Mouse (Mus musculus): ENCODE measurements around the gene Fam129b. TPM values are rescaled to one million over a fixed set of nuclear protein-coding genes. Genes with fewer than 3 reads are reported as not detected.

The Fam129b gene
- total and polyA plus RNA-seq, 3 experiments, result 17.5 to 20.0 TPM; not detected in 1

DNA sequence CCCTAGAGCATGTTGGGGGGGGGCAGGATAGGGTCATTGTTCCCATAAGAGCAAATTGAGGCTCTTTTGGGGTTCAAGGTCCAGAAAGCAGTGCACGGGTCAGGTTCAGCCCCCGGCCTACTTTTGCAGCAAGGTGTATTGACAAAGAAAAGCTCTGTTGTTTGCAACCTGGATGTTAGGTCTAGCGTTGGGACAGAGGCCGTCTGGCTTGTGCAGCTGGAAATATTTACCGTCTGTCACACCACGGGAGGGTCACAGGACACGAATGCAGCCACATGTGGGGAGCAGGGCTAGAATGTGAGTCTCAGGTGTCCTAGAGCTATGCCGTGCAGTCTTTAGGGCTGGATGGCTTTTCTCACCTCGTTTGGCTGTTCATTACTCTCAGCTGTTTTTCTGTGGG is 42.5 kb downstream of the Fam129b start (continued):
- no peak for TF ChIP-seq POLR2AphosphoS2 (IDR thresholded peaks at IDR 0.05; ENCODE audit: low read length)

DNA sequence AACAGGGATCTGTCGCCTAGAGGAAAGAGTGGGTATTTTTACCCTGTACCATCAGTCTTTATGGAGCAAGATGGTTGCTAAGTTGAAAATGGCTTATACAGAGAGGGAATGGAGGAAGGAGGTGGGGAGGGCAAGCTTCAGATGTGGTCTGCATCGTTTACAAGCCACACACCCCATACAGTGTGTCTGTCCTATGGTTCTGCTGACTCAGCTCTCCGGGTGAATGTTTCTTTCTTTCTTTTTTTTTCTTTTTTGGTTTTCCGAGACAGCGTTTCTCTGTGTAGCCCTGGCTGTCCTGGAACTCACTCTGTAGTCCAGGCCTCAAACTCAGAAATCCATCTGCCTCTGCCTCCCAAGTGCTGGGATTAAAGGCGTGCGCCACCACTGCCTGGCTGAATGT is 45.3 kb downstream of the Fam129b start:
- Histone ChIP-seq H3K4me3 (ENCODE audit: control insufficient read depth in 1 of 2, insufficient read depth in 1 of 2, low read depth in 2 of 2, low read length in 2 of 2) (no peak overlapping the region), H3K27ac (ENCODE audit: control insufficient read depth, low read depth, low read length) (no peak overlapping the region), H3K27me3 (ENCODE audit: control insufficient read depth in 1 of 2, insufficient read depth in 2 of 2, low read length in 2 of 2) (no peaks in the 10 kb centered on the region), H3K4me1 (ENCODE audit: control insufficient read depth in 1 of 2, insufficient read depth in 2 of 2, low read length in 2 of 2) (peaks cover 0 to 12% of the 10 kb centered on the region in 2 experiments; a peak in 2 of 4 replicates), H3K9ac (ENCODE audit: control insufficient read depth, low read depth, low read length, poor library complexity, severe bottlenecking) (no peak overlapping the region), H3K9me3 (replicated peaks; ENCODE audit: insufficient read depth, low read length) (no peaks in the 10 kb centered on the region), H3K79me2 (ENCODE audit: control insufficient read depth, insufficient read depth, low read length, poor library complexity) (no peaks in the 10 kb centered on the region), H3K36me3 (ENCODE audit: control insufficient read depth in 1 of 2, insufficient read depth in 2 of 2, low read length in 2 of 2) (peaks cover 0 to 5% of the 10 kb centered on the region in 2 experiments; a peak in 2 of 4 replicates)
- DNase-seq (ENCODE audit: low read depth, low spot score), result no peak
- TF ChIP-seq MYC (IDR thresholded peaks at IDR 0.05; ENCODE audit: low read depth, low read length), result no peak
- peak; percentile 65; the same call in 1 of the 2 replicates for TF ChIP-seq MAFK (IDR thresholded peaks at IDR 0.05; ENCODE audit: borderline replicate concordance, low read depth, low read length)
- no peak for TF ChIP-seq RCOR1 (IDR thresholded peaks at IDR 0.05; ENCODE audit: low read depth, low read length)
- TF ChIP-seq MYB (IDR thresholded peaks at IDR 0.05; ENCODE audit: low read depth, low read length), result no peak

DNA sequence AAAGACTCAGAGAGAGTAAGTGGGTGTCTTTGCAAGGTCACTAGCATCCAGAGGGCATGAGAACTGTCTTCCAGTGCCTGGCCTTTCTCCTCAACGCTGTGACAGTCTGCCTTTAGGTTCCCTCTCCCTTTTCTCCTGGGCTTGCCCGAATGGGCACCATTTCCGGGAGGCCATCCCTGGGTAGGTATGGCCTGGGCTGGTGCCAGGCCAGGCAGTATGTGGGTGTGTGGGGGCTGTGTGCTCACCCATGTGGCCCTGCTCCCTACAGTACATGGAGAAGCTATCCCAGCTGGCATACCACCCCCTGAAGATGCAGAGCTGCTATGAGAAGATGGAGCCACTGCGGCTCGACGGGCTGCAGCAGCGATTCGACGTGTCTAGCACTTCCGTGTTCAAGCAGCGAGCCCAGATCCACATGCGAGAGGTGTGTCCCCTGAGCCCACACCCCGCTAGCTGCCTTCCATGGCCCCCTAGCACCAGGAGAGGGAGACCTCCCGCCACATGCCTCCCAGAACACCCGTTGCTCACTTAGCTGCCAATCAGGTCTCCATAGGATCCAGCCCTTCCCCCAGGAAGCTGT is 46.0 kb downstream of the Fam129b start:
- no peaks in the 10 kb centered on the region for H3K27me3 ChIP-seq (ENCODE audit: control insufficient read depth in 1 of 2, insufficient read depth in 2 of 2, low read length in 2 of 2)
- no peak overlapping the region for H3K9ac ChIP-seq (ENCODE audit: control insufficient read depth, low read depth, low read length, poor library complexity, severe bottlenecking)
- H3K4me1 ChIP-seq (ENCODE audit: control insufficient read depth in 1 of 2, insufficient read depth in 2 of 2, low read length in 2 of 2), result peaks cover 0 to 11% of the 10 kb centered on the region in 2 experiments; a peak in 2 of 4 replicates
- no peaks in the 10 kb centered on the region for H3K9me3 ChIP-seq (replicated peaks; ENCODE audit: insufficient read depth, low read length)
- H3K79me2 ChIP-seq (ENCODE audit: control insufficient read depth, insufficient read depth, low read length, poor library complexity), result no peaks in the 10 kb centered on the region
- no peak overlapping the region for H3K27ac ChIP-seq (ENCODE audit: control insufficient read depth, low read depth, low read length)
- H3K36me3 ChIP-seq (ENCODE audit: control insufficient read depth in 1 of 2, insufficient read depth in 2 of 2, low read length in 2 of 2), result peaks cover 0 to 5% of the 10 kb centered on the region in 2 experiments; a peak in 2 of 4 replicates
- DNase-seq (ENCODE audit: low read depth, low spot score), result no peak
- H3K4me3 ChIP-seq (ENCODE audit: control insufficient read depth in 1 of 2, insufficient read depth in 1 of 2, low read depth in 2 of 2, low read length in 2 of 2), result no peak overlapping the region
- TF ChIP-seq ELF1 (IDR thresholded peaks at IDR 0.05; ENCODE audit: low read depth, low read length) (no peak), KAT2A (conservative IDR thresholded peaks at IDR 0.05; ENCODE audit: low read depth, low read length) (no peak), TBP (IDR thresholded peaks at IDR 0.05; ENCODE audit: low read depth, low read length) (no peak), SMC3 (IDR thresholded peaks at IDR 0.05; ENCODE audit: low read depth, low read length) (no peak), UBTF (IDR thresholded peaks at IDR 0.05; ENCODE audit: borderline replicate concordance, insufficient read depth, low read depth, low read length) (no peak), ETS1 (IDR thresholded peaks at IDR 0.05; ENCODE audit: low read depth, low read length) (no peak), CHD2 (IDR thresholded peaks at IDR 0.05; ENCODE audit: low read length) (no peak), MYB (IDR thresholded peaks at IDR 0.05; ENCODE audit: low read depth, low read length) (no peak), NELFE (IDR thresholded peaks at IDR 0.05; ENCODE audit: low read depth, low read length) (no peak), SIN3A (IDR thresholded peaks at IDR 0.05; ENCODE audit: low read length) (no peak), EP300 (IDR thresholded peaks at IDR 0.05; ENCODE audit: low read depth in 1 of 2, low read length in 2 of 2) (no peak)
